Mouse (Mus musculus): Measurements from ENCODE around the gene B4galnt3.

B4galnt3 gene

GRCm38 (mm10) chr6:120183771-120184170 is 110.6 kb downstream of the B4galnt3 start:
- no peak for DNase-seq

GRCm38 (mm10) chr6:120182160-120182559 is 112.2 kb downstream of the B4galnt3 start:
- DNase-seq = no peak

DNA sequence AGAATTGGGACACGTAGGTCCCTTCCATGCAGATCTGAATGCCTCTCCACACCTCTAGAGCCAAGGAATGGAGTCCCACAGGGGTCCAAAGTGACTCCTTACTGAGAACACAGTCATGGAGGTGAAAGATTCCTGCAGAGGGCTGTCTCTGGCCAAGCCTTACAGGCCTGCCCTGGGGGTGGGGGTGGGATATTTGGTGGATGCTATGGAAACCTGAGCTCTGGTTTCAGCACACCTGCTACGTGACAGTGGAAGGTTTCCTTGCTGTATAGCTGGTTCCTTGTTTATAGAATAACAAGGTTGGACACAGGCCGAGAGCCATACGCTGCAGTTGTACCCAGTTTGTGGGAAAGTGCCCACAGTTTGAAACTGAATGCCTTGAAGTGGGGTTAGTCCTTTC is 113.9 kb downstream of the B4galnt3 start:
- no peak for DNase-seq

GRCm38 (mm10) chr6:120179756-120180206 is 114.6 kb downstream of the B4galnt3 start:
- no peak for DNase-seq

DNA sequence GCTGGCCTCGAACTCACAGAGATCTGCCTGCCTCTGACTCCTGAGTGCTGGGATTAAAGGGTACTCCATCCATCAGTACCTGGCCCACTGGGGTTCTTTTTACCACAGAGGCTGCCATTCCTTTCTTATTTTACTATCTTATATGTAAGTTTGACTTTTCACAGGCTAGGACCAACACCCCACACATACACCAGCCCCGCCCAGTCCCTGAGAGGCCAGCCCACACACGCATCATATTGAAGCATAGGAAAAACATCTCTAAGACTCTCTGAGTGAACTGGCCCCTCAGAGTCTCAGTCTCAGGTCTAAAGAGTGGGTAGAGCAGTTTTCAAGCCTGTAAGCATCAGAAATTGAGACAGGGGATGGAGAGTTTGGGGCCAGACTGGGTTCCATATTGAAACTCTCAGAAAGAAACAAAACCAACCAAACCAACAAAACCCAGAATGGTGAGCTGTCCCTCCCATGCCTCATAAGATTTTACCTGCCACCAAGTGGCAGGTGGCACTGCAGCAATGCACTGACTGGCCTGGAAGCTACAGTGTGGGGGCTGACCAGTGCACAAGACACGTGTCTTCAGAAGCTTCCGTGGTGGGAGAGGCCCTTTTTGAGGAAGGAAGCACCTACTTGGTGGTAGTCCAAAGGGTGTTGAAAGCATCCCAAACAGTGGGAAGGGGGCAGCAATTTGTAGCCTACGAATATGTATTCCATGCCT is 115.2 kb downstream of the B4galnt3 start:
- no peak for DNase-seq

DNA sequence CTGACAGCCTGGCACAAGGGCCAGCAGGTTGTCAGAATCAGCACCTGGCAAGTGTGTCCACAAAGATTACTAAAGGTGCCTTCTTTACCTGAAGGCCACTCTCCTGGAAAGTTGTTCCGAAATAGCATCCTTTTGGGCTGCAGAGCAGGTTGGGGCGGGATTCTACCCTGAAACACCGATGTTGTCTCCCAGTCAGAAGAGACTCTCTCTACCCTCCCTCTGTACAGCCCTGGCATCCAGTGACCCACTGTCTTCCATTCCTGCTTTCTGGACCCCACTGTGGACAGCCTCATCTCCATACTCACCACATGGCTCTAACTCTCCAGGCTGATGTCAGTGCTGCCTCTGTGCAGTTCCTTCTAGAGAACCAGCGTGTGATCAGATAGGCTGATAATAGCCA is 118.7 kb downstream of the B4galnt3 start:
- no peak for DNase-seq

DNA sequence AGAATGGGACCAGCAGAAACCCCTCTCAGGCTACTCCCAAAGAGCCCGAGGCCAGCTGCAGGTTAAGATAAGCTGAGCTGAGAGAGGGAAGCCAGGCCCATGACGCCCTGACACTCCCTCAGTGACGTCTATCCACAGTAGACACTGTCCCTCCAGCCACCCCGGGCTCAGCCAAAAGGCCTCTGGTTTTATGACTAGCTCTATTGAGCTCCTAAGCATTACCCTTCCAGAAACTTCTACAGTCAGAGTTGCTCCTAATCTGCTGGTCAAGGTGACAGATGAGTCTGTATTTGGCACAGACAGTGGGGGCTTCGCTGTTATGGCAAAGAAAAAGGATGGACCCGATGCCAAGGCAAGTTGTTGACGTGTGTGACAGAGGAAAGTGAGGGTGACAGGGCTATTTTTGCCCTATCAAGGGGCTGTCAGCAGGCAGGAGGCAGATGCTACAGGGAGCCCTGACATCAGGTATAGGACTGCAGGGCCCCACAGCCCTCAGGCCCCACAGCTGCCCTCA is 119.7 kb downstream of the B4galnt3 start:
- no peak for DNase-seq

DNA sequence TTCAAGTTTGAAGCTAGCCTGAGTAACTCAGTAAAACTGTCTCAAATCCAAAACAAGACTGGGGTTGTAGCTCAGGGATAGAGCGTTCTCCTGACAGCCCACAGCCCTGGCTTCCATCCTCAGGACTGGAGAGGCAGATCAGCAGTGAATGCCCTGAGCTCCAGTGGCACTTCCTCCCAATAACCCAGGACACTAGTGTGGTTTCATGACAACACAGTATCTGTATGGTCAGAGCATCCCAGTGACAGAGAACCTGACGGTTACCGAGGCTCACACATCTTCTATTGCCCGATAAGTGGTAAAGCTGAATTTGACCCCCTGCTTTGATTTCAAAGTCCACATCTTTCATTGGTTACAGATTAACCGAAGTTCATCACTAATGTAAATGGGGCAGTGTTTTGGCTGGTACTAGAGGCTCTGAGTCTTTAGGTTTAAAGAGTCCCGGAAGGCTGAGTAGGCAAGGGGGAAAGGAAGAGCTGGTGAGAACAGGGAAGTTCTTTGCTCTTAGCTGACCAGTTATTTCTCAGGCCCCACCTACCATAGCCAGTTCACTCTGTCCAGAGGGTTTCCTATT is 120.2 kb downstream of the B4galnt3 start:
- DNase-seq = no peak

DNA sequence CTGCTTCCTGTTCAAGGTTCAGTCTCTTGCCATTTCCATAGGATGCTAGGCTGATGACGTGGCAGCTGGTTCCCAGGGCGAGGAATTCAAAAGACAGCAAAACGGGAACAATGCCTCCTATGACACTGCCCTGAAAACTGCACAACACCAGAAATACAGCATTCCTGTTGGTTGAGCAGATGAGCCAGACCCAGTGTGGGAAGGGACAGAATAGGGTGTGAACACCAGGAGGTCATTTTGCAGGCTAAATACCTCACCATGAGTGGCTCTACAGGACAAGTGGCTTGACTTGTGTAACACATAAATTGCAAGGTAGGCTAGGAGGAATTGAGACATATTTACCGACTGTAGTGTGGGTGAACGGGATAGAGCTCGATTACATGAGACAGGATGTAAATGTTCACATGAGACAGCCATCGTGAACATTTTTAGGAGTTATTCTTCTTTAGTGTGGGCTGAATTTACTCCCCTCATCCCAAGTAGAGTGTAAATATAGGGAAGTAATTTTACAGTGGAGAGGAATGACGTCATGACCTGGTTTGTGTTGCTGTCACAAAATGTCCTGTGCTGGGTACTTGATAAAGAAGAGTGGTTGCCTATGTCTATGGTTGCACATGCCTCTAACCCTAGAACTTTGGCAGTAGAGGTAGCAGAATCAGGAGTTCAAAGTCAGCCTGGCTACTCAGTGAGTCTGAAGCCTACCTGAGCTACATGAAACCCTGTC is 121.9 kb downstream of the B4galnt3 start:
- DNase-seq = no peak

GRCm38 (mm10) chr6:120167574-120167973 is 126.8 kb downstream of the B4galnt3 start:
- DNase-seq = no peak

- no peak for DNase-seq
Observed at GRCm38 (mm10) chr6:120164765-120165164, 129.6 kb downstream of the B4galnt3 start.

DNA sequence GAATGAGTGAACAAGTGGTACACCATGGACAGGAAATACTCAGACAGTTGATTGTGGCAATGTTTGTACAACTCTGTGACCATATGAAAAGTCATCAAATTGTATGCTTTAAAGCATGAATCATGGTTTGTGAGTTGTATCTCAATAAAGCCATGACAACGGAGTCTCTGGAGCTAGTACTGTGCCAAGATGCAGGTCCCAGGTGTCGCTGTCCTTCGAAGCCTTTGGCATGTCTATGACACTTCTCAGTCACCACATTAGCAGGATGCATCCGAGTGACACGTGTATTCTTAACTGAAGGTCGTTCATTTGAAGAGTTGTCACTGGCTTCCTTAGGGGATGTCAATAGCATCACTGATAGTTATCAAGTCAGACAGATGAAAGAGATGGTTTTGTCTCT is 131.4 kb downstream of the B4galnt3 start:
- DNase-seq = no peak

GRCm38 (mm10) chr6:120159133-120159901 is 135.0 kb downstream of the B4galnt3 start:
- DNase-seq = peak; percentile 92

- no peak for DNase-seq
Observed at GRCm38 (mm10) chr6:120157479-120157878, 136.9 kb downstream of the B4galnt3 start.

- peak; percentile 42 for DNase-seq
Observed at GRCm38 (mm10) chr6:120155510-120155909, 138.8 kb downstream of the B4galnt3 start.

DNA sequence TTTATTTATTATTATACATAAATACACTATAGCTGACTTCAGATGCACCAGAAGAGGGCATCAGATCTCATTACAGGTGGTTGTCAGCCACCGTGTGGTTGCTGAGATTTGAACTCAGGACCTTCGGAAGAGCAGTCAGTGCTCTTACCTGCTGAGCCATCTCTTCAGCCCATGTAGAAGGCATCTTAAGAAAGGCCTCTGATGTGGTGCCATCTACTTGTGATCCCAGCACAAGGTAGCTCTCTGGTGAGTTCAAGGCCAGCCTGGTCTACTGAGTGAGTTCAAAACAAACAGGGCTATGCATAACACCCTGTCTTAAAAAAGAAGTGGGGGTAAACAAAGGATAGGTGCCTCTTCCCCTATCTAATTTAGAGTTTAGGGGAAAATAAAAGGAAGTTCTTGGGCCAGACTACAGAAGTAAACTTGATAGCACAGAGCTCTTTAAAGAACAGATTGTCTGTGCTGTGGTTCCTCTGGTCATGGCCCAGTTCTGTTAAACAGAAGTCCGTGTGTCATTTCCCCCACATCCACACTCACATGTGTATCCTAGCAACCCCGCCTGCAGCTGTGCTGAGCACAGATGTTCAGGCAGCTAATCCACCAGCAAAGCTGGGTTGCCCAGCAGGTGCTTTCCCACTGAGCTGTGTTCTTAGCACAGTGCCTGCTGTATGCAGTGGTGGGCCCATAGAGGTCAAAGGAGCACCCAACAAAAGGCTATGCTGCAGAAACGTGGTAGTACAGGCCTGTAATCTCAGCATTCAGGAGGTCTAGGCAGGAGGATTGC is 139.6 kb downstream of the B4galnt3 start:
- DNase-seq = peak; percentile 65
